Mouse (Mus musculus): ENCODE data around the gene Samd9l. TPM values are rescaled to one million over a fixed set of nuclear protein-coding genes. Genes with fewer than 3 reads are reported as not detected.
"Not testable (repeated sequence)": the region's sequence is repeated elsewhere in the genome, so short reads cannot be mapped to it uniquely, and the experiment has no call there.

Gene Samd9l
- 1.4 and 1.5 TPM in 2 replicates for polyA plus RNA-seq (2015; fragmentation: Nextera tagmentation; extraction: Ambion mirVana)

GRCm38 (mm10) chr6:3399340-3400068 is at the start of gene Samd9l:
Samd9l (minus strand) TSS chr6:3399572.
- H3K27me3 ChIP-seq; H3K36me3 ChIP-seq; ATAC-seq (ENCODE audit: low FRiP score, low read depth); H3K27ac ChIP-seq (replicated peaks); H3K4me1 ChIP-seq (replicated peaks); H3K9me3 ChIP-seq; H3K9ac ChIP-seq: not testable (repeated sequence)
- H3K4me3 ChIP-seq: peak within 1 kb of the TSS; percentile 18; the same call in 1 of the 2 replicates
- 50% methylated on average over 4 of the region's 4 CpGs for WGBS
- peak within 1 kb of the TSS; percentile 11; the same call in 1 of the 2 replicates for H3K4me2 ChIP-seq

- Histone ChIP-seq H3K9ac (no peak overlapping the region), H3K4me1 (replicated peaks) (no peaks in the 10 kb centered on the region), H3K36me3 (no peaks in the 10 kb centered on the region), H3K4me3 (no peak overlapping the region), H3K4me2 (no peak overlapping the region), H3K27me3 (no peaks in the 10 kb centered on the region), H3K27ac (replicated peaks) (no peak overlapping the region), H3K9me3 (no peaks in the 10 kb centered on the region)
- ATAC-seq (ENCODE audit: low FRiP score, low read depth): peak; percentile 66; the same call in 1 of the 2 replicates
- 4% methylated on average over 5 of the region's 5 CpGs for WGBS
Observed at GRCm38 (mm10) chr6:3447404-3447803, 48.0 kb upstream of the Samd9l start.

GRCm38 (mm10) chr6:3443905-3444304 is 44.5 kb upstream of the Samd9l start:
- Histone ChIP-seq H3K9me3 (no peaks in the 10 kb centered on the region), H3K9ac (no peak overlapping the region), H3K4me1 (replicated peaks) (no peaks in the 10 kb centered on the region), H3K4me2 (no peak overlapping the region), H3K36me3 (no peaks in the 10 kb centered on the region), H3K27me3 (no peaks in the 10 kb centered on the region), H3K4me3 (no peak overlapping the region), H3K27ac (replicated peaks) (no peak overlapping the region)
- ATAC-seq (ENCODE audit: low FRiP score, low read depth): no peak
- WGBS: 18% methylated on average over 1 of the region's 1 CpGs

- ATAC-seq (ENCODE audit: low FRiP score, low read depth): no peak
- no peak overlapping the region for H3K27ac ChIP-seq (replicated peaks)
Observed at GRCm38 (mm10) chr6:3436087-3436486, 36.7 kb upstream of the Samd9l start.

GRCm38 (mm10) chr6:3430976-3431375 is 31.6 kb upstream of the Samd9l start:
- H3K4me2 ChIP-seq; ATAC-seq (ENCODE audit: low FRiP score, low read depth): not testable (repeated sequence)
- 84% methylated on average over 2 of the region's 2 CpGs for WGBS

More at GRCm38 (mm10) chr6:3436087-3436486, 36.7 kb upstream of the Samd9l start:
- H3K27me3 ChIP-seq: no peaks in the 10 kb centered on the region
- no peaks in the 10 kb centered on the region for H3K36me3 ChIP-seq
- H3K9me3 ChIP-seq: no peaks in the 10 kb centered on the region
- no peaks in the 10 kb centered on the region for H3K4me1 ChIP-seq (replicated peaks)
- no peak overlapping the region for H3K9ac ChIP-seq
- H3K4me2 ChIP-seq: no peak overlapping the region
- no peak overlapping the region for H3K4me3 ChIP-seq

GRCm38 (mm10) chr6:3427047-3427446 is 27.7 kb upstream of the Samd9l start:
- Histone ChIP-seq H3K27me3 (no peaks in the 10 kb centered on the region), H3K4me1 (replicated peaks) (no peaks in the 10 kb centered on the region), H3K4me3 (no peak overlapping the region), H3K27ac (replicated peaks) (no peak overlapping the region), H3K9me3 (no peaks in the 10 kb centered on the region), H3K9ac (no peak overlapping the region), H3K4me2 (no peak overlapping the region), H3K36me3 (no peaks in the 10 kb centered on the region)
- ATAC-seq (ENCODE audit: low FRiP score, low read depth): no peak
- 84% methylated on average over 1 of the region's 1 CpGs for WGBS

More at GRCm38 (mm10) chr6:3430976-3431375, 31.6 kb upstream of the Samd9l start:
- H3K9me3 ChIP-seq; H3K36me3 ChIP-seq; H3K9ac ChIP-seq; H3K27me3 ChIP-seq; H3K4me3 ChIP-seq; H3K27ac ChIP-seq (replicated peaks); H3K4me1 ChIP-seq (replicated peaks): not testable (repeated sequence)

- H3K36me3 ChIP-seq; H3K4me2 ChIP-seq; H3K27me3 ChIP-seq; ATAC-seq (ENCODE audit: low FRiP score, low read depth); H3K9ac ChIP-seq; H3K27ac ChIP-seq (replicated peaks); H3K9me3 ChIP-seq; H3K4me3 ChIP-seq; H3K4me1 ChIP-seq (replicated peaks): not testable (repeated sequence)
Observed at GRCm38 (mm10) chr6:3425333-3425732, 26.0 kb upstream of the Samd9l start.

- not testable (repeated sequence) for H3K4me1 ChIP-seq (replicated peaks); H3K27me3 ChIP-seq; H3K4me3 ChIP-seq; H3K9me3 ChIP-seq; H3K27ac ChIP-seq (replicated peaks); H3K36me3 ChIP-seq; ATAC-seq (ENCODE audit: low FRiP score, low read depth); H3K4me2 ChIP-seq; H3K9ac ChIP-seq
- WGBS: 27% methylated on average over 1 of the region's 4 CpGs
Observed at GRCm38 (mm10) chr6:3424613-3425277, 25.4 kb upstream of the Samd9l start.

GRCm38 (mm10) chr6:3397182-3397906 is 2.0 kb downstream of the Samd9l start:
- not testable (repeated sequence) for H3K27me3 ChIP-seq; H3K27ac ChIP-seq (replicated peaks); H3K4me3 ChIP-seq; H3K9me3 ChIP-seq; ATAC-seq (ENCODE audit: low FRiP score, low read depth); H3K36me3 ChIP-seq; H3K9ac ChIP-seq; H3K4me2 ChIP-seq; H3K4me1 ChIP-seq (replicated peaks)
- WGBS: 97% methylated on average over 6 of the region's 7 CpGs

GRCm38 (mm10) chr6:3395921-3396611 is 3.3 kb downstream of the Samd9l start:
- H3K4me2 ChIP-seq; H3K27me3 ChIP-seq; H3K9me3 ChIP-seq; H3K9ac ChIP-seq; ATAC-seq (ENCODE audit: low FRiP score, low read depth); H3K4me3 ChIP-seq; H3K4me1 ChIP-seq (replicated peaks); H3K36me3 ChIP-seq; H3K27ac ChIP-seq (replicated peaks): not testable (repeated sequence)
- 71% methylated on average over 4 of the region's 4 CpGs for whole genome bisulfite sequencing

GRCm38 (mm10) chr6:3389995-3390394 is 9.4 kb downstream of the Samd9l start:
- Histone ChIP-seq H3K27me3 (no peaks in the 10 kb centered on the region), H3K9me3 (no peaks in the 10 kb centered on the region), H3K36me3 (no peaks in the 10 kb centered on the region), H3K9ac (no peak overlapping the region), H3K27ac (replicated peaks) (no peak overlapping the region), H3K4me2 (no peak overlapping the region), H3K4me1 (replicated peaks) (no peaks in the 10 kb centered on the region), H3K4me3 (no peak overlapping the region)
- no peak for ATAC-seq (ENCODE audit: low FRiP score, low read depth)
- WGBS: 85% methylated on average over 1 of the region's 1 CpGs

GRCm38 (mm10) chr6:3386565-3386964 is 12.8 kb downstream of the Samd9l start:
- no peak for ATAC-seq (ENCODE audit: low FRiP score, low read depth)
- Histone ChIP-seq H3K9me3 (no peaks in the 10 kb centered on the region), H3K9ac (no peak overlapping the region), H3K36me3 (no peaks in the 10 kb centered on the region), H3K4me3 (no peak overlapping the region), H3K27me3 (no peaks in the 10 kb centered on the region), H3K4me1 (replicated peaks) (no peaks in the 10 kb centered on the region), H3K27ac (replicated peaks) (no peak overlapping the region), H3K4me2 (no peak overlapping the region)
- WGBS: 93% methylated on average over 6 of the region's 6 CpGs
